Mouse (Mus musculus) heart, embryonic 16.5 days (tissue): Measurements from ENCODE around the gene Abhd2. TPM values are rescaled to one million over a fixed set of nuclear protein-coding genes. Genes with fewer than 3 reads are reported as not detected.

Source experiments
- ATAC-seq: fragments of 200-750 bp; cut with Nextera tagmentation; replicated peaks from 2 replicates; pipeline ENCODE4 v1.8.0; 2017; ENCODE audit warnings: moderate number of reproducible peaks; ENCODE audit not compliant: insufficient read depth, low FRiP score; ENCODE audit errors: extremely low read depth
- H3K27ac ChIP-seq: fragments of 300-500 bp; sonication (generic); 2 replicates; pipeline ENCODE4 v1.5.1; 2014; ENCODE audit warnings: mild to moderate bottlenecking, low read length, control low read depth, moderate library complexity
- H3K27me3 ChIP-seq: fragments of 300-500 bp; sonication (generic); 2 replicates; pipeline ENCODE4 v1.6.1; 2014; ENCODE audit warnings: low read length, mixed read lengths; ENCODE audit not compliant: control insufficient read depth, insufficient read depth
- H3K36me3 ChIP-seq: fragments of 300-500 bp; sonication (generic); 2 replicates; pipeline ENCODE4 v1.6.1; 2014; ENCODE audit not compliant: control insufficient read depth, insufficient read depth
- H3K4me1 ChIP-seq: fragments of 300-500 bp; sonication (generic); 2 replicates; pipeline ENCODE4 v1.6.1; 2014; ENCODE audit warnings: low read length, mixed read lengths; ENCODE audit not compliant: control insufficient read depth, insufficient read depth
- H3K4me2 ChIP-seq: fragments of 300-500 bp; sonication (generic); 2 replicates; pipeline ENCODE4 v1.6.1; 2014; ENCODE audit warnings: low read depth, mild to moderate bottlenecking, control low read depth, low read length
- H3K4me3 ChIP-seq: fragments of 300-500 bp; sonication (generic); 2 replicates; pipeline ENCODE4 v1.5.1; 2014; ENCODE audit warnings: mild to moderate bottlenecking, control low read depth, low read length
- H3K9ac ChIP-seq: fragments of 300-500 bp; sonication (generic); 2 replicates; pipeline ENCODE4 v1.6.1; 2014; ENCODE audit warnings: low read length, control low read depth
- H3K9me3 ChIP-seq: fragments of 300-500 bp; sonication (generic); replicated peaks from 2 replicates; pipeline ENCODE4 v1.6.1; 2016; ENCODE audit warnings: low read length; ENCODE audit not compliant: control insufficient read depth
- WGBS: fragments of 180-500 bp; shearing (Covaris S2); extraction: QIAGEN DNeasy Blood & Tissue Kit; methylation state at CpG from one replicate; pipeline ENCODE4 v1.1.7; 2014; 5-methylcytosine and 5-hydroxymethylcytosine counted together
- polyA plus RNA-seq: library from polyadenylated mRNA; unstranded; fragments of >200 nt; fragmentation: Nextera tagmentation; extraction: Ambion mirVana; gene quantifications from 2 replicates; pipeline ENCODE4 v1.2.1, GENCODE M21; 2015

Gene Abhd2
- polyA plus RNA-seq, 1 experiment from 2014 or later, result 4.1 TPM

DNA sequence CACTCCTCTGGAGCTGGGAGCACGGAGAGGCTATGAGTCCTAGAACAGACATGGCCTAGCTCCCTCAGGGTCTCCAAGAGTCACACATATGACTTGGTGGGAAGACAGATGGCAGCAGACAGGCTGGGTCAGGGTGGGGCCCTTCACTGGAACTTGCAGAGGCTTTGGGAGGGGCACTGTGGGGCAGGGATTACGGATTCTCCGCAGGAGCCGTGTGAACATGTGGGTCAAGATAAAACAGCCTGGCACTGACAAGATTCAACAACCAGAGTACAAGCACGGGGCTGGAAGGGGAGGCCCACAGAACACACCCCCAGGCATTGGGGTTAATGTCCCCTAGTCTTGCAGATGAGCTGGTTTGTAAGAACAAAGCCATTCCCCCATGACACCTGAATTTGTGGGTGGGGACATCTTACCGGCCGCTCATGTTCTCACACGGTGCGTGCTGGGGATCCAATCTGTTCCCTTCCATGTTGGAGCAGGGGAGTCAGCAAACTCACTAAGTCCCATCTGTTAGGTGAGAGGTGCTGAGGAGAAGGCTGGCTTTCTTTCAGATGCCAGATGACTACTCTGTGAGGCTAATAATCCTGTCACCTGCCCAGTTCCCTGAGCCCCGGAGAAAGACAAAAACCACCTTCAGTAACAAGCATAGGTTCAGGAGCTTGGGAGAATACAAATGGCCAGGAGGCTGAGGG is 30.9 kb upstream of the Abhd2 start:
- Histone ChIP-seq H3K27ac (no peak overlapping the region), H3K4me3 (no peak overlapping the region), H3K9ac (no peak overlapping the region), H3K27me3 (no peaks in the 10 kb centered on the region), H3K9me3 (no peaks in the 10 kb centered on the region), H3K4me1 (peaks cover 10% of the 10 kb centered on the region), H3K4me2 (no peak overlapping the region), H3K36me3 (no peaks in the 10 kb centered on the region)
- ATAC-seq, result no peak
- 63% methylated on average over 10 of the region's 10 CpGs for WGBS

- peaks cover 16% of the 10 kb centered on the region for H3K4me1 ChIP-seq
- 42% methylated on average over 4 of the region's 4 CpGs for WGBS
- H3K9ac ChIP-seq, result no peak overlapping the region
- H3K27me3 ChIP-seq, result no peaks in the 10 kb centered on the region
- no peak overlapping the region for H3K27ac ChIP-seq
- no peak overlapping the region for H3K4me2 ChIP-seq
- H3K36me3 ChIP-seq, result no peaks in the 10 kb centered on the region
- H3K9me3 ChIP-seq, result no peaks in the 10 kb centered on the region
- H3K4me3 ChIP-seq, result no peak overlapping the region
- ATAC-seq, result no peak
Observed at GRCm38 (mm10) chr7:79243236-79243635, 29.8 kb upstream of the Abhd2 start.

- Histone ChIP-seq H3K36me3 (no peaks in the 10 kb centered on the region), H3K4me3 (peak overlapping the region; percentile 26), H3K9me3 (no peaks in the 10 kb centered on the region), H3K27me3 (no peaks in the 10 kb centered on the region), H3K4me2 (peak overlapping the region; percentile 61), H3K9ac (0 out of 2 replicates have a peak overlapping the region, but pooled peaks have one; percentile 30), H3K4me1 (peaks cover 10% of the 10 kb centered on the region), H3K27ac (no peak overlapping the region)
- no peak for ATAC-seq
- WGBS, result 11% methylated on average over 18 of the region's 18 CpGs
Observed at GRCm38 (mm10) chr7:79246039-79246670, 26.8 kb upstream of the Abhd2 start.

GRCm38 (mm10) chr7:79247408-79247807 is 25.6 kb upstream of the Abhd2 start:
- no peak overlapping the region for H3K9ac ChIP-seq
- no peaks in the 10 kb centered on the region for H3K9me3 ChIP-seq
- H3K27me3 ChIP-seq, result no peaks in the 10 kb centered on the region
- WGBS, result 56% methylated on average over 1 of the region's 1 CpGs
- no peak overlapping the region for H3K4me2 ChIP-seq
- no peak overlapping the region for H3K27ac ChIP-seq
- no peaks in the 10 kb centered on the region for H3K36me3 ChIP-seq
- H3K4me1 ChIP-seq, result peaks cover 10% of the 10 kb centered on the region
- no peak for ATAC-seq
- H3K4me3 ChIP-seq, result no peak overlapping the region

DNA sequence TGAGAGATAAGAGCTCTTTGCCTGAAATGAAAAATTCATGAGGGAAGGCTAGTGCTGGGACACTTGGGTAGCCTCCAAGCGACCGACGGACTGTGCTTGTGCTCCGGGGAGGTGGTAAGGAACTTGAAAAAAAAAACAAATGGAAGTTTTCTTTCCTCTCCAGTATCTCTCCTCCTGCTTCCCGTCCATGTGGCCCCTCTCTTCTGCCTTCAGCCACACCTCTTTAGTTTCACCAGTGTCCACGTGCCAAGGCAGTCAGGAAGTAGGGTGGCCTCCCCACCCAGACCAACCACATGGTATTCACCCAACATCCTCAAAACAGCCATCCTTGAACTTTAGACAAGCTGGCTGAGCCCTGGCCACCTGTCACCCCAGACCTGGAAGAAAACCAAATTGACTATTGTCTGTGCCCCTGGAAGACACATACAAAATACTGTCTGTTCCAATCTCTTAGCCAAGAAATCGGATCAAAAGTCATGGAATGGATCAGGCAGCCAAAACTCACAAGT is 25.1 kb upstream of the Abhd2 start:
- H3K36me3 ChIP-seq, result no peaks in the 10 kb centered on the region
- no peak for ATAC-seq
- no peak overlapping the region for H3K4me3 ChIP-seq
- no peak overlapping the region for H3K4me2 ChIP-seq
- no peaks in the 10 kb centered on the region for H3K9me3 ChIP-seq
- peaks cover 10% of the 10 kb centered on the region for H3K4me1 ChIP-seq
- H3K27ac ChIP-seq, result no peak overlapping the region
- 30% methylated on average over 7 of the region's 7 CpGs for WGBS
- no peaks in the 10 kb centered on the region for H3K27me3 ChIP-seq
- no peak overlapping the region for H3K9ac ChIP-seq

GRCm38 (mm10) chr7:79249581-79249980 is 23.4 kb upstream of the Abhd2 start:
- no peak overlapping the region for H3K4me2 ChIP-seq
- no peaks in the 10 kb centered on the region for H3K9me3 ChIP-seq
- no peak for ATAC-seq
- H3K4me1 ChIP-seq, result peaks cover 10% of the 10 kb centered on the region
- no peak overlapping the region for H3K4me3 ChIP-seq
- no peaks in the 10 kb centered on the region for H3K36me3 ChIP-seq
- WGBS, result 84% methylated on average over 2 of the region's 2 CpGs
- no peaks in the 10 kb centered on the region for H3K27me3 ChIP-seq
- no peak overlapping the region for H3K9ac ChIP-seq
- H3K27ac ChIP-seq, result no peak overlapping the region

- 77% methylated on average over 3 of the region's 3 CpGs for WGBS
- Histone ChIP-seq H3K4me2 (no peak overlapping the region), H3K4me3 (no peak overlapping the region), H3K27me3 (no peaks in the 10 kb centered on the region), H3K9me3 (no peaks in the 10 kb centered on the region), H3K36me3 (no peaks in the 10 kb centered on the region), H3K4me1 (no peaks in the 10 kb centered on the region), H3K27ac (no peak overlapping the region), H3K9ac (no peak overlapping the region)
- ATAC-seq, result no peak
Observed at GRCm38 (mm10) chr7:79254248-79254888, 18.6 kb upstream of the Abhd2 start.

DNA sequence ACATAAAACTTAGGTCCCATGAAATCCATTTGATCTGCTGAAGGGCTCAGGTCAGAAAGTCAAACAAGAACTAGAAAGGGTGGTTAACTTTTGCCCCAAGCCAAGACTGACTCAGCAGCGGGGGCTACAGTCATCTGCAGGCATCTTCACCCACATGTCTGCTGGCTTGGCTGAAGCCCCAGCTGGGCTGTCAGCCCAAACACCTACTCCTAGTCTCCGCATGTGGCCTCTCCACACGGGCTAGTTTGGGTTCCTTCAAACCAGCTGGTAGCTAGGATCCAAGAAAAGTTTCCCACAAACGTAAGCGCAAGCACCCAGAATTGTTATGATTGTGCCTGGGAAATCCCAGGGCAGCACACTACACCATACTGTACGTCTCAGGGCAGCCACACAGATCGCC is 17.6 kb upstream of the Abhd2 start:
- Histone ChIP-seq H3K4me2 (no peak overlapping the region), H3K27me3 (no peaks in the 10 kb centered on the region), H3K36me3 (no peaks in the 10 kb centered on the region), H3K9ac (no peak overlapping the region), H3K27ac (no peak overlapping the region), H3K4me3 (no peak overlapping the region), H3K4me1 (no peaks in the 10 kb centered on the region), H3K9me3 (no peaks in the 10 kb centered on the region)
- WGBS, result 84% methylated on average over 7 of the region's 7 CpGs
- no peak for ATAC-seq

DNA sequence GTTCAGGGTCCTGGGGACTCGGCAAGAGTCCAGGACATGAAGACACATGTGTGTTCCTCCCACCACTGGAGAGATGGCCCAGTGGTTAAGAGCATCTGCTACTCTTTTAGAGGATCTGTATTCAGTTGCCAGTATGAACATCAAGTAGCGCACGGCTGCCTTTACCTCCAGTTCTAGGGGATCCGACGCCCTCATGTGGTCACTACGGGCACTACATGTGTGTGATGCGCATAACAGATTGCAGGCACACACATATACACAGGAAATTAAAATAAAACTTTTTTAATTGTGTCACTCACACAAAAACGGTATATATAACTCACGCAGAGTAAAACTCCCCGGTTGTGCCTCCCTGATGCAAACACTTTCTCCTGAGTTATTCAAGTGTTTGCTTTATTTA is 17.2 kb upstream of the Abhd2 start:
- H3K36me3 ChIP-seq, result no peaks in the 10 kb centered on the region
- no peak overlapping the region for H3K4me2 ChIP-seq
- no peak overlapping the region for H3K4me3 ChIP-seq
- H3K9me3 ChIP-seq, result no peaks in the 10 kb centered on the region
- H3K27ac ChIP-seq, result no peak overlapping the region
- WGBS, result 83% methylated on average over 10 of the region's 10 CpGs
- ATAC-seq, result no peak
- H3K9ac ChIP-seq, result no peak overlapping the region
- no peaks in the 10 kb centered on the region for H3K4me1 ChIP-seq
- no peaks in the 10 kb centered on the region for H3K27me3 ChIP-seq
